Mouse (Mus musculus) thymus, postnatal 14 days (tissue): ENCODE data around the gene Cdkn2a.

ENCODE experiments used
- DNase-seq: peaks from one replicate; pipeline ENCODE4 v3.0.0; 2021

The Cdkn2a gene

DNA sequence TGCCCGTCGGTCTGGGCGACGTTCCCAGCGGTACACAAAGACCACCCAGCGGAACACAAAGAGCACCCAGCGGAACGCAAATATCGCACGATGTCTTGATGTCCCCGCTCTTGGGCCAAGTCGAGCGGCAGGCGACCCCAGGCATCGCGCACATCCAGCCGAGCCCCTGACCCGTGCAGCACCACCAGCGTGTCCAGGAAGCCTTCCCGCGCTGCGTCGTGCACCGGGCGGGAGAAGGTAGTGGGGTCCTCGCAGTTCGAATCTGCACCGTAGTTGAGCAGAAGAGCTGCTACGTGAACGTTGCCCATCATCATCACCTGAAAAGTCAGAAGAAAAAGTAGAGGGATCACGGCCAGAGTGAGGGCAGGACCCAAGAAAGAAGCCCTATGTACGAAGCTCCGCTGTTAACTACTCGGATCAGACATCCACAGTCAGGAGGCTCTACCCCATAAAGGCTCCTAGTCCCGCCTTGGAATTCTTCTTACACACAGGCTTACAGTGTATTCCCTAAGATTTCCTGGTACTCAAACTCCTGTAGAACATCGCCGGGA, 17.7 kb downstream of the Cdkn2a start:
- DNase-seq: no peak

GRCm38 (mm10) chr4:89275811-89276584, 18.5 kb downstream of the Cdkn2a start:
- DNase-seq: no peak

DNA sequence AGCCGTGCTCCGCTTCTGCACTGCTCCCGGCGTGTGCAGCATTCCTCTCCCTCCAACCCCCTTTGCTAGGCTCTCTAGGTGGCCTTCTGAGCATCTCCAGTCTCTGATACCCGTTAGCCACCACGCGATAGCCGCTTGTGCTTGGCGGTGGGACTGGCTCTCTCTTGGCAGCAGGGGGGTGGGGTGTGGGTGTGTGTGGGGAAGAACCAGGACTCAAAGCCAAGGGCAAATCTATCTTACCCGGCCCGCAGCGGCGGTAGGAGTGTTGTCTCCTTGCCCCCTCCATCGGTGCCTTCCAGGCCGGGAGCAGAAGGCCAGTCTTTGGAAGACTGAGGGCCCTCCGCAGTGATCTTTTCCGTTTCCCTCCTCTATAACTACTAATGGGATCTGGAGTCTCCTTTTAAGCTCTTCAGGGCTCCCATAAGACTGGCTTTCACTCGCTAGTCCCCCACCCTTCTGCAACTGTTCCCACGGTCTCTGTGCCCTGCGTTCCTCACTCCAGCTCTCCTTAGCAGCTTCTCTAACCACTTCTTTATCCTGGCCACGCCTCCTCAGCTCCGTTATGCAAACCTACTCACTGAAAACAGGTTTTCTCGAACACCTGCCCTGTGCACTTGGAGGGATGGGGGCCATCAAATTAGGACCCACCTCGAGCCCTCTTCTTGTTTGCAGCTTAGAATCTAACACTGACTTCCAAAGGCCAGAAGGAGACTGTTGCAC, 19.5 kb downstream of the Cdkn2a start:
- no peak for DNase-seq

DNA sequence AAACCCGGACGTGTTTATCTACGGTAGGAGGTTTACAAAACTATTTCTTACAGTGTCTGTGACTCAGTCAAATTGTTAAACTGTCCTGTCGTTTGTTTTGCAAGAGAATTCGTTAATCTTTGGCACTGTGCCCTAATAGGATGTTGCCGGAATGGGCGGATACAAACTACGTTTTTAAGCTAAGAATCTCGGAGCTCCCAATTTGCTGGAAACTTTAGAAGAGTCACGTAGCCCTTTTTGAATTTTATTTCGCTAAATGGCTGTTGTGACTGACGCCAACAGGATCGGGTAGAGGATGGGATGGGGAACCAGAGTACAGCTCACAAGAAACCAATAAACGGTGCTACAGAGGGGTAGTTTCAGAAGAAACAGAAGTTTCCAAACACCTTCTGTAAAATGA, 20.4 kb downstream of the Cdkn2a start:
- DNase-seq: no peak

- no peak for DNase-seq
Observed at GRCm38 (mm10) chr4:89273585-89273984, 20.9 kb downstream of the Cdkn2a start.

GRCm38 (mm10) chr4:89272961-89273540, 21.4 kb downstream of the Cdkn2a start:
- no peak for DNase-seq

DNA sequence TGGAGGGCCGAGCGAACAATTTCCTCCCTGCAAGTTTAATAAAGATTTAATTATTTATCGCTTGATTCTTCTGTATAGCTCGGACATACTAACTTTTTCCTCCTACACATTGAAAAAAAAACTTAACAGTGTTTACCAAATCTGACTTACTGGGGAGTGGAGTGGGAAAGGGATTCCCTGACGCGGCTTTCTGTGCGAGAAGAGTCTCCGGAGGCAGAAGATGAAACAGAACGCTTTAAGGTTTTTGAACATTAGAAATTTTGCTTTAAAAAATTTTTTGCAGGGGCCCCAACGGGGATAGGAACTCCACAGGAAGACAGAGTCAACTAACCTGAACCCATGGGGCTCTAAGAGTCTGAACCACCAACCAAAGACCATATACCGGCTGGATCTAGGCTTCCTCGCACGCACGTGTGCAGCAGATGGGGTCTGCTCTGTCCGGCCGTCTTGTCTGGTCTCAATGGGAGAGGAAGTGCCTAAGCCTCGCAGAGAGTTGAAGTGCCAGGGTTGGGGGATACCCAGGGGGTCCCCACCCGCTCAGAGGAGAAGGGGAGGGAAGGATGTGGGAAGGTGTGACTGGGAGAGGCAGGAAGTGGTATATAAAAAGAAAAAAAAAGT, 22.2 kb downstream of the Cdkn2a start:
- no peak for DNase-seq

- DNase-seq: no peak
Observed at GRCm38 (mm10) chr4:89257768-89258167, 36.7 kb downstream of the Cdkn2a start.

DNA sequence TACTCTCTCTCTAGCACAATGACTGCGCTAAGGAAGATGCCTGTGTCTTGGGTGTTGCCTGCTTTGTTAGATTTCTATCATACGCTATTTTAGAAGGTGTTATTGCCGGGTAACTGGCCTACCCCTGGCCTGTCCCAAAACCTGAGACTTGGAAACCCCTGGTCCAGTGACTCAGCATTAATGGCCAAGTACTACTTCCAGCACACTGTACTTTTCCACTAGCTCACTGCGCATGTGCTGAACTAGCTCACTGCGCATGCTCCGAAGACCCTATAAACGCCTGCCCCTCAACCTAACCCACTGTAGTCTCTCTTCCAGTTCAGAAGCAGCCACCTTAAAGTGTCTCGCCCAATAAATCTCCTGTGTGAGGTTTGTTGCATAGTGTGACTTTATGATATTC, 60.0 kb downstream of the Cdkn2a start:
- no peak for DNase-seq
